Mouse (Mus musculus) intestine, embryonic 15.5 days (tissue): ENCODE measurements around the gene Olfr750. TPM values are rescaled to one million over a fixed set of nuclear protein-coding genes. Genes with fewer than 3 reads are reported as not detected.

Source experiments
- ATAC-seq: fragments of 200-750 bp; cut with Nextera tagmentation; 2 replicates; pipeline ENCODE4 v1.8.0; 2017; ENCODE audit warnings: moderate TSS enrichment, moderate library complexity
- H3K27ac ChIP-seq: fragments of 300-500 bp; sonication (generic); 2 replicates; pipeline ENCODE4 v1.5.1; 2015; ENCODE audit warnings: mild to moderate bottlenecking, inconsistent platforms
- H3K27me3 ChIP-seq: fragments of 300-500 bp; sonication (generic); replicated peaks from 2 replicates; pipeline ENCODE4 v1.6.1; 2015; ENCODE audit warnings: inconsistent platforms
- H3K36me3 ChIP-seq: fragments of 300-500 bp; sonication (generic); 2 replicates; pipeline ENCODE4 v1.6.1; 2015; ENCODE audit warnings: inconsistent platforms
- H3K4me1 ChIP-seq: fragments of 300-500 bp; sonication (generic); replicated peaks from 2 replicates; pipeline ENCODE4 v1.6.1; 2015; ENCODE audit warnings: inconsistent platforms
- H3K4me2 ChIP-seq: fragments of 300-500 bp; sonication (generic); replicated peaks from 2 replicates; pipeline ENCODE4 v1.6.1; 2015; ENCODE audit warnings: mild to moderate bottlenecking, inconsistent platforms
- H3K4me3 ChIP-seq: fragments of 300-500 bp; sonication (generic); replicated peaks from 2 replicates; pipeline ENCODE4 v1.5.1; 2015; ENCODE audit warnings: inconsistent platforms
- H3K9ac ChIP-seq: fragments of 300-500 bp; sonication (generic); 2 replicates; pipeline ENCODE4 v1.6.1; 2015; ENCODE audit warnings: inconsistent platforms
- H3K9me3 ChIP-seq: fragments of 300-500 bp; sonication (generic); 2 replicates; pipeline ENCODE4 v1.6.1; 2016; ENCODE audit warnings: inconsistent platforms
- WGBS: fragments of 180-500 bp; shearing (Covaris S2); methylation state at CpG from one replicate; pipeline ENCODE4 v1.1.7; 2015; 5-methylcytosine and 5-hydroxymethylcytosine counted together
- polyA plus RNA-seq: library from polyadenylated mRNA; unstranded; fragments of >200 nt; fragmentation: Nextera tagmentation; extraction: Ambion mirVana; gene quantifications from 2 replicates; pipeline ENCODE4 v1.2.1, GENCODE M21; 2015

Gene Olfr750
- polyA plus RNA-seq, 1 experiment from 2014 or later = not detected

GRCm38 (mm10) chr14:51094096-51094875 lies 20.1 kb upstream of the Olfr750 start:
- ATAC-seq = no peak
- H3K9ac ChIP-seq = no peak overlapping the region
- no peak overlapping the region for H3K4me3 ChIP-seq
- no peaks in the 10 kb centered on the region for H3K27me3 ChIP-seq
- 0 out of 2 replicates have a peak, but pooled peaks cover 2% of the 10 kb centered on the region for H3K4me1 ChIP-seq
- H3K4me2 ChIP-seq = no peak overlapping the region
- H3K36me3 ChIP-seq = no peaks in the 10 kb centered on the region
- WGBS = 83% methylated on average over 5 of the region's 5 CpGs
- H3K27ac ChIP-seq = no peak overlapping the region
- no peaks in the 10 kb centered on the region for H3K9me3 ChIP-seq

- no peak overlapping the region for H3K27ac ChIP-seq
- H3K36me3 ChIP-seq = no peaks in the 10 kb centered on the region
- WGBS = 25% methylated on average over 3 of the region's 3 CpGs
- no peak overlapping the region for H3K4me3 ChIP-seq
- H3K27me3 ChIP-seq = no peaks in the 10 kb centered on the region
- H3K4me1 ChIP-seq = 0 out of 2 replicates have a peak, but pooled peaks cover 2% of the 10 kb centered on the region
- H3K9ac ChIP-seq = no peak overlapping the region
- no peaks in the 10 kb centered on the region for H3K9me3 ChIP-seq
- no peak overlapping the region for H3K4me2 ChIP-seq
- ATAC-seq = no peak
These were observed 19.3 kb upstream of the Olfr750 start for GRCm38 (mm10) chr14:51093496-51093895.

GRCm38 (mm10) chr14:51092073-51092620 lies 17.9 kb upstream of the Olfr750 start:
- Histone ChIP-seq H3K27ac (peak overlapping the region; percentile 28), H3K36me3 (no peaks in the 10 kb centered on the region), H3K27me3 (no peaks in the 10 kb centered on the region), H3K9me3 (no peaks in the 10 kb centered on the region), H3K4me1 (0 out of 2 replicates have a peak, but pooled peaks cover 2% of the 10 kb centered on the region), H3K4me3 (peak overlapping the region; percentile 63), H3K9ac (no peak overlapping the region), H3K4me2 (peak overlapping the region; percentile 77)
- ATAC-seq = no peak
- 40% methylated on average over 8 of the region's 8 CpGs for WGBS

- Histone ChIP-seq H3K27me3 (no peaks in the 10 kb centered on the region), H3K4me3 (peak within 1 kb of the TSS; percentile 63), H3K36me3 (no peaks in the 10 kb centered on the region), H3K9me3 (no peaks in the 10 kb centered on the region), H3K27ac (peak within 1 kb of the TSS; percentile 87), H3K9ac (peak within 1 kb of the TSS; percentile 56), H3K4me2 (peak within 1 kb of the TSS; percentile 77), H3K4me1 (0 out of 2 replicates have a peak, but pooled peaks cover 2% of the 10 kb centered on the region)
- peak; percentile 31; the same call in 1 of the 2 replicates for ATAC-seq
- WGBS = 5% methylated on average over 33 of the region's 33 CpGs
These were observed 17.0 kb upstream of the Olfr750 start, which contains the start of the genes Rnase4 and Ang for GRCm38 (mm10) chr14:51090921-51091900. TSS of gene Rnase4 (plus strand) at chr14:51091077. TSS of gene Ang (plus strand) at chr14:51091150.

GRCm38 (mm10) chr14:51090077-51090781 lies 16.0 kb upstream of the Olfr750 start:
- Histone ChIP-seq H3K27me3 (no peaks in the 10 kb centered on the region), H3K4me2 (peak overlapping the region; percentile 77), H3K4me1 (0 out of 2 replicates have a peak, but pooled peaks cover 2% of the 10 kb centered on the region), H3K36me3 (no peaks in the 10 kb centered on the region), H3K9me3 (no peaks in the 10 kb centered on the region), H3K27ac (peak overlapping the region; percentile 87), H3K4me3 (peak overlapping the region; percentile 63), H3K9ac (peak overlapping the region; percentile 56)
- ATAC-seq = peak; percentile 48
- under 1% methylated on average over 27 of the region's 27 CpGs for WGBS

GRCm38 (mm10) chr14:51089674-51090076 lies 15.4 kb upstream of the Olfr750 start:
- Histone ChIP-seq H3K27me3 (no peaks in the 10 kb centered on the region), H3K4me3 (peak overlapping the region; percentile 63), H3K4me2 (peak overlapping the region; percentile 77), H3K9me3 (no peaks in the 10 kb centered on the region), H3K9ac (peak overlapping the region; percentile 56), H3K36me3 (no peaks in the 10 kb centered on the region), H3K27ac (peak overlapping the region; percentile 87), H3K4me1 (0 out of 2 replicates have a peak, but pooled peaks cover 2% of the 10 kb centered on the region)
- under 1% methylated on average over 15 of the region's 15 CpGs for WGBS
- ATAC-seq = no peak

GRCm38 (mm10) chr14:51088970-51089673 lies 14.9 kb upstream of the Olfr750 start:
- H3K4me3 ChIP-seq = peak overlapping the region; percentile 63
- H3K4me2 ChIP-seq = peak overlapping the region; percentile 77
- peak; percentile 90 for ATAC-seq
- no peaks in the 10 kb centered on the region for H3K36me3 ChIP-seq
- H3K9me3 ChIP-seq = no peaks in the 10 kb centered on the region
- no peaks in the 10 kb centered on the region for H3K27me3 ChIP-seq
- WGBS = under 1% methylated on average over 34 of the region's 34 CpGs
- 0 out of 2 replicates have a peak, but pooled peaks cover 2% of the 10 kb centered on the region for H3K4me1 ChIP-seq
- H3K27ac ChIP-seq = peak overlapping the region; percentile 87
- H3K9ac ChIP-seq = peak overlapping the region; percentile 57

- Histone ChIP-seq H3K4me2 (peak overlapping the region; percentile 77), H3K36me3 (no peaks in the 10 kb centered on the region), H3K4me1 (0 out of 2 replicates have a peak, but pooled peaks cover 3% of the 10 kb centered on the region), H3K4me3 (peak overlapping the region; percentile 63), H3K27ac (peak overlapping the region; percentile 87), H3K9ac (peak overlapping the region; percentile 57), H3K27me3 (no peaks in the 10 kb centered on the region), H3K9me3 (no peaks in the 10 kb centered on the region)
- under 1% methylated on average over 23 of the region's 23 CpGs for WGBS
- peak; percentile 39 for ATAC-seq
These were observed 14.1 kb upstream of the Olfr750 start for GRCm38 (mm10) chr14:51088166-51088969.

- peak overlapping the region; percentile 77 for H3K4me2 ChIP-seq
- H3K36me3 ChIP-seq = no peaks in the 10 kb centered on the region
- H3K4me1 ChIP-seq = 0 out of 2 replicates have a peak, but pooled peaks cover 3% of the 10 kb centered on the region
- WGBS = 12% methylated on average over 9 of the region's 9 CpGs
- no peaks in the 10 kb centered on the region for H3K27me3 ChIP-seq
- H3K9ac ChIP-seq = no peak overlapping the region
- no peak for ATAC-seq
- peak overlapping the region; percentile 63 for H3K4me3 ChIP-seq
- H3K27ac ChIP-seq = no peak overlapping the region
- H3K9me3 ChIP-seq = no peaks in the 10 kb centered on the region
These were observed 13.5 kb upstream of the Olfr750 start for GRCm38 (mm10) chr14:51087762-51088161.

GRCm38 (mm10) chr14:51085911-51086310 lies 11.7 kb upstream of the Olfr750 start:
- H3K9me3 ChIP-seq = no peaks in the 10 kb centered on the region
- no peaks in the 10 kb centered on the region for H3K36me3 ChIP-seq
- no peak overlapping the region for H3K4me2 ChIP-seq
- WGBS = 76% methylated on average over 4 of the region's 4 CpGs
- H3K9ac ChIP-seq = no peak overlapping the region
- H3K4me3 ChIP-seq = no peak overlapping the region
- no peak for ATAC-seq
- H3K4me1 ChIP-seq = 0 out of 2 replicates have a peak, but pooled peaks cover 3% of the 10 kb centered on the region
- no peaks in the 10 kb centered on the region for H3K27me3 ChIP-seq
- H3K27ac ChIP-seq = no peak overlapping the region
